Mouse (Mus musculus): ENCODE results near the gene Lat.

DNA sequence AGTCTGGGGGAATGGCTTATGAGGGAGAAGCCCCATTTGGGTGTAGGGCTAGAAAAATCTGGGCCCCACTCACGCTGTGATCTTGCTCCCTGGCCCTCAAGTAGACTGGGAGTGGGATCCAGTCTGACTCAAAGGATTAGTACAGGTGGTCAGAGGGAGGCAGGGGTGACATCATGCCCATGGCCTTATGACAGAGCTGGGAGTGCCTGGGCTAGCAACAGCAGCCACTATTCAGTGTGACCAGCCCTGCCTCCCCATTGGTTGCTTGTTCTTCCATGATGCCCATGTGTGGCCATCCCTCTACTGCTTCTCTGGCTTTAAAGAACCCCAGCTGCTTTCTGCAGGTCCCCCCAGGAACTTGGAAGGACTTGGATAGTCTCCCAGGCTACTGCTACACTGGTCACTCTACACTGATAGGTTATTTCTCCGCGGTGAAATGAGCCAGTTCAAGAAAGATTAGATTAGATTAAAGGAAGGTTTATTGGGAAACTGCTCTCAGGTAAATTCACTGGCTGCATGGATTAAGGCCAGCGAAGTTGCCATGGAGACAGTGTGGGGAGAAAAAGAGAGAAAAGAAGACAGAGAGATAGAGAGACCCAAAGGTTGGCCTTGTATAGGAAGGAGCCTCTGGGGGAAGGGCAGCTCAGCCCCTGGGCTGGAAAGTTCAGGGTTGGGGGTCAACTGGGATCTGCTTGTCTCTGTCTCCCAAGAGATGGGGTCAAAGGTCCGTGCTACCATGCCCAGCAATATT is 13.3 kb downstream of the Lat start:
- TF ChIP-seq CTCF (IDR thresholded peaks at IDR 0.05) (no peak), EP300 (IDR thresholded peaks at IDR 0.05) (no peak)
